Mouse (Mus musculus): ENCODE data around the gene Krt71.

- TF ChIP-seq CTCF (IDR thresholded peaks at IDR 0.05; ENCODE audit: borderline replicate concordance, insufficient read depth, low read length) (no peak), POLR2A (IDR thresholded peaks at IDR 0.05; ENCODE audit: low read depth, low read length) (no peak)
Observed at GRCm38 (mm10) chr15:101715831-101716230, 27.1 kb downstream of the Krt71 start.
